Mouse (Mus musculus) embryo, embryonic 11 days (tissue): Measurements from ENCODE around the gene Itfg1.

Source experiments
- DNase-seq: peaks from one replicate; pipeline ENCODE4 v3.0.0-alpha.2; 2015

Itfg1 gene

DNA sequence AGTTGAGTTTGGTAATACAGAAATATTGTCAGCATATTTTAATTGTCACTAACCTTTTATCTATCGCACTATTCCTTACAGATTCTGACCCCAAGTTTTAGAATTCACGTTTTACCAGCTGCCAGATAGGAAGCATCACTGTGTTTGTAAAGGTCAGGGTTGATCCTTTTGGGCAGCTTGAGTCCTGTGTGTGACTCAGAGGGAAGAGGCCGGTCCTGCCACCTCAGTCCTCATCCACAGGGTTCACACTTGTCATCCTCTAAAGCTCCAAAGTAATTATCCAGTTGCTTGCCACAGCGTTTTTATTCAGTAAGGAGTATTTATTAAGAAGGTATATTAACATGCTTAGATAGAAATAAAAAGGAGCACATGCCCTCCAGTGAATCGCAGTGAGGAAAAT is 123.5 kb downstream of the Itfg1 start:
- no peak for DNase-seq

DNA sequence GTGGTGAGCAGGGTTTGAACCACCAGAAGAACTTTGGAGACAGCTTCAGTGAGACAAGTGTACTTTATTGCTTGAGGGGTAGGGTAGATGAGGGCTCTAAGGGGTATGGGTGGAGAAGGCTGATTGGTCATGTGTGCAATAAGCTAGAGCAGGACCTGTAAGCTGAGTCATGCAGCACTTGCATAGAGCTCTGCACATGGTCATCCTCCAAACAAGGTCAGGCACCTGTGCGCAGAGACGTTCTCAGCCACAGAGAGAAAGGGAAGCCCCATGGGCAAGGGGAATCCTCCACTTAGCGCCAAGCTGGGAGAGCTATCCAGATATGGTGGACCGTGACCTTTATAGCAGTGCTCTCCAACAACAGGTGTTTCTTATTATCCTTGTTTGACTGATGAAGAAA is 124.0 kb downstream of the Itfg1 start:
- no peak for DNase-seq

DNA sequence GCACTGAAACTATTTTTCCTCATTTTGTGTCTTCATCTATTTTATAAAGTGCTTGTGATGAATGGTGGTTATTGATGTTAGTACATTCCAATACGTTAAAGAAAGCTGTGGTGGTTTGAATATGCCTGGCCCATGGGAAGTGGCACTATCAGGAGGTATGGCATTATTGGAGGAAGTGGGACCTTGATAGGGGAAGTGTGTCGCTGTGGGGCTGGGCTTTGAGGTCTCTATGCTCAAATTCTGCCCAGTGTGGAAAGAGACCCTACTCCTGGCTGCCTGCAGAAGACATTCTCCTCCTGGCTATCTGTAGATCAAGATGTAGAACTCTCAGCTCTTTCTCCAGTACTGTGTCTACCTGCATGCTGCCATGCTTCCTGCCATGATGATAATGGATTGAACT is 133.7 kb downstream of the Itfg1 start:
- no peak for DNase-seq

DNA sequence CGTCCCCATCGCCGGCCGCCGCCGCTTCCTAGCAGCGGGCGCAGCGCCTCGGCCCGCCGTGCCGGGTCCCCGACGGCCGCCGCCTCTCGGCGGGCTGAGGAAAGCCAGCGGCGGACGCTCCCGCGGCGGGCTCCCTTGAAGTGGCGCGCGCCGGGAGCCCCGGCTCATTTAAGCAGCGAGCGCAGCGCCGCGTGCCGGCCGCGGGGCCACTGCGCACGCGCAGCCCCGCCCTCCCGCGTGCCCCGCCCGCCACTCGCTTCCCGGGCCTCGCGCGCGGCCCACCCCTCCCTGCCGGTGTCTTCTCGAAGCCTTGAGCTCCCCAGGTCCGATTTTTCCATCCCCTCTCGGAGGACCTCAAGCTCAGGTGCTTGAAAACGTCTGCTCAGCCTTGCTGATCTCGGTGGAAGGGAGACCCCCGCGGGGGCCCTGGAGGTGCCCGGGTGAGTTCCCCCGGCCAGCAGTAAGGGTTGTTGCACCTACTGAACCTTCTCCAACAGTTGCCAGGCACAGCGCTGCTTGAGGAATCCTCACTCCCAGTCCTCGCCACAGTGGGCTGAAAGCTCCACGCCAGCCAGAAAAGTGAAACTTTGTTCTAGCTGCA is 139.9 kb downstream of the Itfg1 start, which contains the start of gene Neto2:
Gene Neto2, minus strand, starts transcription at position 174 of the 601 bp plus-strand sequence.
- DNase-seq = peak; percentile 92

DNA sequence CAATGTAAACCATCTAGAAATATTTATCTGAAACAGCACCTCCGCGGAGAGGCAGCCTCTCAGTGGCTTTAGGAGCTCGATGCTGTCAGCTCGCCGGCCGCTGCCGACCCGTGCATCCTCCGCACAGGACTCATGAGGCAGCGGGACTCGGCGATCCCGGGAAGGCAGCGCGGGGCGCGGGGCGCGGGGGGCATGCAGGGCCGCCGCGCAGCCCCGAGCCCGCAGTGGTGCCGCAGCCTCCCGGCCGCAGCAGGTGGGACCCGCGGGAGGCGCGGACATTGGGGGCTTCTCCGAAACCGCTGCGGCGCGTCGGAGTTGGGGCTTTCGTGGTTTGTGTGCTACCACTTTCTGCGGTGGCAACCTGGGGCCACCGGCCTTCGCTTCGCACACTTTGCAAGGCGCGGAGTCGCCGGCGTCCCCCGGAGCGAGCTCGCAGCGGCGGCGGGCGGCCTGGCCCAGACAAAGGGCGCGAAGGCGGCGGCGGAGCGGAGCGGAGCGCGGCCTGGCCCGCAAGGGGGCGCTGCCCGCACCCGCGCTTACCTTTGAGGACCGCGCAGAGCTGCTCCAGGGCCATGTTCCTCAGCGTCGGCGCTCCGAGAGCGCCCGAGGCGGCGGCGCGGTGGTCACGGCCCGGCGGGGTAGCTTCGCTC is 140.5 kb downstream of the Itfg1 start:
- peak; percentile 92 for DNase-seq

DNA sequence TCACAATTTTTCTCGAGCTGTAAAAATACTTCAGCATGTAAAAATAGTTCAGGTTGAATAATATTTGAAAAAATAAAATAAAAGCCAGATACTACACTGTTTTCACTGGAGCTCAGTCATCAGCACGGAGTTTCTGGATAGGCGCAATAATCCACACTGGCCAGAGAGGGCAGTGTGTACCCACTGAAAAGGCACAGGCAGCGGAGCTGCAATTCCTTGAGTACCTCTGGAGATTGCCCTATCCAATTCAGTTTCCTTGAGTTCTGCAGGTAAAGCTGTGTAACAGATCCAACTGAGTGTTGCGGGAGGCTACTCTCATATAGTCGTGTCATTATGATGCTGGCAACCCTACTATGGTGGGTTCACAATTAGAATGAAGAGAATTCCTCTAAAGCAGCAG is 141.7 kb downstream of the Itfg1 start:
- DNase-seq = peak; percentile 86
